Mouse (Mus musculus): ENCODE data around the gene Mlst8.

GRCm38 (mm10) chr17:24495443-24495842 is 16.6 kb upstream of the Mlst8 start:
- TF ChIP-seq CTCF (IDR thresholded peaks at IDR 0.05; ENCODE audit: low read depth) (no peak), EP300 (optimal IDR thresholded peaks at IDR 0.05) (no peak)
